Mouse (Mus musculus) erythroblast, embryonic 14.5 days (primary cell): Measurements from ENCODE around the gene Ptprd.

Source experiments
- GATA1 ChIP-seq: IDR thresholded peaks from 2 replicates; pipeline ENCODE4 v1.6.1; 2012; ENCODE audit warnings: low read length, inconsistent platforms, mixed read lengths
- TAL1 ChIP-seq: IDR thresholded peaks from 3 replicates; pipeline ENCODE4 v1.6.1; 2012; ENCODE audit warnings: low read length, inconsistent platforms, mixed read lengths

- TF ChIP-seq TAL1 (no peak), GATA1 (no peak)
Observed at GRCm38 (mm10) chr4:75962916-75963315, 2248.8 kb downstream of the Ptprd start.
